Mouse (Mus musculus) olfactory bulb, adult 2 months (tissue): ENCODE measurements around the gene Ascl4. TPM values are rescaled to one million over a fixed set of nuclear protein-coding genes. Genes with fewer than 3 reads are reported as not detected.

Source experiments
- H3K27ac ChIP-seq: fragments of 200-500 bp; 2 replicates; pipeline ENCODE4 v1.5.1; 2012; ENCODE audit warnings: low read depth, low read length; ENCODE audit not compliant: insufficient read depth
- H3K4me1 ChIP-seq: fragments of 200-500 bp; 2 replicates; pipeline ENCODE4 v1.6.1; 2012; ENCODE audit warnings: low read length; ENCODE audit not compliant: control insufficient read depth, insufficient read depth
- H3K4me3 ChIP-seq: fragments of 200-500 bp; 2 replicates; pipeline ENCODE4 v1.5.1; 2012; ENCODE audit warnings: mild to moderate bottlenecking, low read depth, low read length, moderate library complexity; ENCODE audit not compliant: insufficient read depth
- CTCF ChIP-seq: fragments of 200-500 bp; IDR thresholded peaks from 2 replicates; pipeline ENCODE4 v1.5.1; 2012; ENCODE audit warnings: low read depth, mild to moderate bottlenecking, low read length, moderate library complexity; ENCODE audit not compliant: insufficient read depth
- POLR2A ChIP-seq: fragments of 200-500 bp; IDR thresholded peaks from 2 replicates; pipeline ENCODE4 v1.6.1; 2012; ENCODE audit warnings: mild to moderate bottlenecking, low read depth, low read length, moderate library complexity; ENCODE audit not compliant: insufficient read depth
- WGBS: fragments of 180-500 bp; shearing (Covaris S2); methylation state at CpG from one replicate; pipeline ENCODE4 v1.1.7; 2018; 5-methylcytosine and 5-hydroxymethylcytosine counted together
- polyA plus RNA-seq: library from polyadenylated mRNA; stranded (reverse); fragments of >200 nt; gene quantifications from 2 replicates; pipeline ENCODE4 v1.2.4, GENCODE M21; 2012; ENCODE audit warnings: low replicate concordance; ENCODE audit not compliant: missing spikeins, insufficient read depth, insufficient read length

Gene Ascl4
- polyA plus RNA-seq, 1 experiment: not detected

GRCm38 (mm10) chr10:85951765-85952443 is 24.4 kb downstream of the Ascl4 start:
- TF ChIP-seq POLR2A: no peak
- no peak for TF ChIP-seq CTCF
- Histone ChIP-seq H3K27ac (no peak overlapping the region), H3K4me3 (no peak overlapping the region), H3K4me1 (no peaks in the 10 kb centered on the region)
- 55% methylated on average over 6 of the region's 6 CpGs for WGBS

GRCm38 (mm10) chr10:85953401-85953800 is 25.9 kb downstream of the Ascl4 start:
- no peak for TF ChIP-seq POLR2A
- TF ChIP-seq CTCF: no peak
- WGBS: 80% methylated on average over 3 of the region's 3 CpGs
- no peak overlapping the region for H3K4me3 ChIP-seq
- no peaks in the 10 kb centered on the region for H3K4me1 ChIP-seq
- no peak overlapping the region for H3K27ac ChIP-seq

GRCm38 (mm10) chr10:85954429-85954828 is 26.9 kb downstream of the Ascl4 start:
- TF ChIP-seq CTCF (no peak), POLR2A (no peak)
- no peak overlapping the region for H3K4me3 ChIP-seq
- 60% methylated on average over 2 of the region's 2 CpGs for WGBS
- no peak overlapping the region for H3K27ac ChIP-seq
- H3K4me1 ChIP-seq: no peaks in the 10 kb centered on the region

GRCm38 (mm10) chr10:85956871-85957419 is 29.5 kb downstream of the Ascl4 start:
- 3% methylated on average over 20 of the region's 20 CpGs for WGBS
- Histone ChIP-seq H3K4me3 (peak overlapping the region; percentile 79), H3K27ac (peak overlapping the region; percentile 1; the same call in 1 of the 2 replicates), H3K4me1 (no peaks in the 10 kb centered on the region)
- TF ChIP-seq CTCF (no peak), POLR2A (no peak)

GRCm38 (mm10) chr10:85957464-85957950 is 30.0 kb downstream of the Ascl4 start, which contains the start of gene Rtcb:
Rtcb (minus strand) TSS chr10:85957823.
- under 1% methylated on average over 38 of the region's 38 CpGs for WGBS
- H3K4me1 ChIP-seq: no peaks in the 10 kb centered on the region
- no peak for TF ChIP-seq CTCF
- TF ChIP-seq POLR2A: peak; percentile 72
- peak within 1 kb of the TSS; percentile 79 for H3K4me3 ChIP-seq
- peak within 1 kb of the TSS; percentile 1; the same call in 1 of the 2 replicates for H3K27ac ChIP-seq

- WGBS: 68% methylated on average over 9 of the region's 9 CpGs
- Histone ChIP-seq H3K4me3 (no peak overlapping the region), H3K27ac (no peak overlapping the region), H3K4me1 (no peaks in the 10 kb centered on the region)
- TF ChIP-seq CTCF (no peak), POLR2A (no peak)
These were observed 35.4 kb downstream of the Ascl4 start for GRCm38 (mm10) chr10:85962897-85963296.

- Histone ChIP-seq H3K4me1 (no peaks in the 10 kb centered on the region), H3K27ac (no peak overlapping the region), H3K4me3 (no peak overlapping the region)
- TF ChIP-seq CTCF: no peak
- TF ChIP-seq POLR2A: no peak
- WGBS: 87% methylated on average over 7 of the region's 7 CpGs
These were observed 36.8 kb downstream of the Ascl4 start for GRCm38 (mm10) chr10:85964316-85964715.

- H3K27ac ChIP-seq: no peak overlapping the region
- H3K4me1 ChIP-seq: no peaks in the 10 kb centered on the region
- WGBS: 41% methylated on average over 2 of the region's 2 CpGs
- H3K4me3 ChIP-seq: no peak overlapping the region
- TF ChIP-seq POLR2A: no peak
- no peak for TF ChIP-seq CTCF
These were observed 39.0 kb downstream of the Ascl4 start for GRCm38 (mm10) chr10:85966476-85966875.

- Histone ChIP-seq H3K4me3 (no peak overlapping the region), H3K4me1 (no peaks in the 10 kb centered on the region), H3K27ac (no peak overlapping the region)
- 62% methylated on average over 17 of the region's 17 CpGs for WGBS
- TF ChIP-seq POLR2A (no peak), CTCF (no peak)
These were observed 40.1 kb downstream of the Ascl4 start for GRCm38 (mm10) chr10:85967411-85968156.
